8 mouse cellular contexts compared by ENCODE assay signal in genomic region chr1:167374003-167374784, GRCm38 (mm10). TPM values are rescaled to one million over a fixed set of nuclear protein-coding genes. Genes with fewer than 3 reads are reported as not detected.
DNase-seq lines count a peak whose midpoint lies in the region; ATAC-seq and TF ChIP-seq lines count a peak whose summit lies in the region.

No protein-coding gene starts in this region.

- peak overlapping the region; percentile 19; the same call in 1 of the 2 replicates for H3K4me2 ChIP-seq in neural tube, embryonic 11.5 days (ENCODE audit: low read depth)

- intact Hi-C loops in heart, postnatal 14 days (cut with DNase I), result no loop called here
- intact Hi-C loops in left cerebral cortex, postnatal 14 days (cut with DNase I), result no loop called here

- peak; percentile 75; the same call in 1 of the 2 replicates for ATAC-seq in neural tube, embryonic 11.5 days (ENCODE audit: insufficient read depth, low FRiP score, low TSS enrichment)

- no peak overlapping the region for H3K9ac ChIP-seq in ES-E14 (ENCODE audit: insufficient read depth, low read depth, low read length, poor library complexity, severe bottlenecking)
- H3K9ac ChIP-seq in neural tube, embryonic 11.5 days (ENCODE audit: low read length), result no peak overlapping the region

- no peaks in the 10 kb centered on the region for H3K27me3 ChIP-seq in neural tube, embryonic 11.5 days (ENCODE audit: control insufficient read depth, insufficient read depth, low read length)

- in situ Hi-C loops in ES-E14 (cut with MboI; ENCODE audit: low sequenced_read_pairs in 2 of 2, unreplicated experiment in 2 of 2), result no loop called here

- H3K4me3 ChIP-seq in ES-E14 (ENCODE audit: insufficient read depth in 1 of 2, low read depth in 1 of 2, low read length in 2 of 2, poor library complexity in 1 of 2, severe bottlenecking in 1 of 2), result no peak overlapping the region; a peak in 1 of 4 replicates
- H3K4me3 ChIP-seq in neural tube, embryonic 11.5 days (ENCODE audit: low read depth, low read length), result no peak overlapping the region

- WGBS in neural tube, embryonic 11.5 days, result 19% methylated on average over 15 of the region's 15 CpGs

- no peaks in the 10 kb centered on the region for H3K36me3 ChIP-seq in ES-E14 (ENCODE audit: control insufficient read depth, insufficient read depth, low read length, poor library complexity, severe bottlenecking)
- H3K36me3 ChIP-seq in neural tube, embryonic 11.5 days (ENCODE audit: control insufficient read depth, insufficient read depth, low read length), result no peaks in the 10 kb centered on the region

- peaks cover 2 to 10% of the 10 kb centered on the region in 2 experiments; a peak in 1 of 4 replicates for H3K4me1 ChIP-seq in ES-E14 (ENCODE audit: control insufficient read depth in 2 of 2, insufficient read depth in 2 of 2, low read length in 2 of 2, poor library complexity in 1 of 2)
- peaks cover 6% of the 10 kb centered on the region; the same call in 1 of the 2 replicates for H3K4me1 ChIP-seq in neural tube, embryonic 11.5 days (ENCODE audit: control insufficient read depth, insufficient read depth, low read length)

- H3K9me3 ChIP-seq in ES-E14 (ENCODE audit: control insufficient read depth, insufficient read depth, low read depth, low read length), result no peaks in the 10 kb centered on the region
- no peaks in the 10 kb centered on the region for H3K9me3 ChIP-seq in neural tube, embryonic 11.5 days (ENCODE audit: control insufficient read depth, low read length)

- no peak overlapping the region for H3K27ac ChIP-seq in ES-E14 (ENCODE audit: insufficient read depth, low read depth, low read length, poor library complexity, severe bottlenecking)
- H3K27ac ChIP-seq in neural tube, embryonic 11.5 days (ENCODE audit: low read depth, low read length), result no peak overlapping the region

- DNase-seq in ES-E14 (ENCODE audit: low read depth, low spot score) (peak; percentile 86), liver (peak; percentile 91), MN1 (ENCODE audit: low spot score) (no peak)
- DNase-seq in embryo, embryonic 10.5 days (ENCODE audit: low spot score), result peak; percentile 84
- peak; percentile 26 to 53 for DNase-seq in heart, postnatal 14 days
- DNase-seq in neural tube, embryonic 11.5 days (ENCODE audit: low spot score), result peak; percentile 73
- DNase-seq in right cerebral cortex, postnatal 25 days, result no peak
- DNase-seq in left cerebral cortex, postnatal 14 days (ENCODE audit: low spot score in 2 of 2), result no peak

TF ChIP-seq in ES-E14, 5 proteins besides CTCF, POLR2A, EP300 and RAD21:
- no peak for TF ChIP-seq ZC3H11A (IDR thresholded peaks at IDR 0.05; ENCODE audit: borderline replicate concordance, low read depth, low read length)
- TF ChIP-seq MAFK (IDR thresholded peaks at IDR 0.05; ENCODE audit: insufficient read depth, low read depth, low read length), result no peak
- TF ChIP-seq ZNF384 (IDR thresholded peaks at IDR 0.05; ENCODE audit: low read depth, low read length), result no peak
- no peak for TF ChIP-seq CHD2 (IDR thresholded peaks at IDR 0.05; ENCODE audit: low read depth, low read length)
- TF ChIP-seq HCFC1 (IDR thresholded peaks at IDR 0.05; ENCODE audit: borderline replicate concordance, insufficient read depth, low read length), result no peak

RNA-seq across cellular contexts. Expression of gene Mgst3, which starts 19.4 kb away (rescaled TPM):
- total RNA-seq in ES-E14 (2012; rRNA removed), result 34.4 and 52.5 TPM in 2 replicates
- total RNA-seq in heart, postnatal 14 days (2021), result 100 to 1,000 TPM; 217 to 220 TPM
- polyA plus RNA-seq in neural tube, embryonic 11.5 days (2014; fragmentation: Nextera tagmentation; extraction: Ambion mirVana), result 71.1 and 78.0 TPM in 2 replicates
- total RNA-seq in left cerebral cortex, postnatal 14 days (2021), result 100 to 1,000 TPM; 152 to 157 TPM

RNA-seq across cellular contexts. Expression of gene Aldh9a1, which starts 24.4 kb away (rescaled TPM):
- total RNA-seq in ES-E14 (2012; rRNA removed), result 26.8 and 33.0 TPM in 2 replicates
- total RNA-seq in heart, postnatal 14 days (2021), result 10 to 100 TPM; 25.0 to 30.4 TPM
- polyA plus RNA-seq in neural tube, embryonic 11.5 days (2014; fragmentation: Nextera tagmentation; extraction: Ambion mirVana), result 36.0 and 36.4 TPM in 2 replicates
- total RNA-seq in left cerebral cortex, postnatal 14 days (2021), result 10 to 100 TPM; 15.3 to 17.7 TPM

Comparison
In these comparisons a context has a peak if more than half of its experiments do, and no peak if none do; other contexts are left out.
1. DNase-seq: peak in ES-E14 (single experiment), embryo, embryonic 10.5 days (single experiment), heart, postnatal 14 days (2 of 2), liver (single experiment) and neural tube, embryonic 11.5 days (single experiment); none in MN1 (single experiment), right cerebral cortex, postnatal 25 days (single experiment) and left cerebral cortex, postnatal 14 days (0 of 2).